Mouse (Mus musculus) brain, embryonic 14.5 days (tissue): Measurements from ENCODE around the gene Pnmal2.

Experiments used
- CTCF ChIP-seq: fragments of 200-500 bp; IDR thresholded peaks from 2 replicates; pipeline ENCODE4 v1.5.1; 2012; ENCODE audit warnings: inconsistent platforms, mild to moderate bottlenecking, moderate library complexity, borderline replicate concordance; ENCODE audit not compliant: insufficient read depth, insufficient read length; ENCODE audit errors: extremely low read depth
- POLR2A ChIP-seq: fragments of 200-500 bp; IDR thresholded peaks from 2 replicates; pipeline ENCODE4 v1.6.1; 2012; ENCODE audit warnings: mild to moderate bottlenecking, inconsistent platforms, borderline replicate concordance; ENCODE audit not compliant: poor library complexity, insufficient read depth, insufficient read length, severe bottlenecking; ENCODE audit errors: extremely low read depth

DNA sequence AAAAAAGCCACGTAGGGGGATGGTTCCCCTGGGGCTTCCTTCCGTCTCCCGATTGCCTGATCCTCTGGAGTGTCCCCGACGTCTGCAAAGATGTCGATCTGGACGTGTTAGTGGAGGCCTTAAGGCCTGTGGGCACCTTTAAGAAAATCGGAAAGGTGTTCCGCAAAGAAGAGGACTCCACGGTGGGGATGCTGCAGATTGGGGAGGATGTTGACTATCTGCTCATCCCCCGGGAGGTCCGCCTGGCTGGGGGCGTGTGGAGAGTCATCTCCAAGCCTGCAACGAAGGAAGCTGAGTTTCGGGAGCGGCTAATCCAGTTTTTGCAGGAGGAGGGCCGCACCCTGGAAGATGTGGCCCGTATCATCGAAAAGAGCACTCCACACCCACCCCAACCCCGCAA is 49.9 kb downstream of the Pnmal2 start:
- no peak for TF ChIP-seq CTCF
- no peak for TF ChIP-seq POLR2A
